Mouse (Mus musculus): Measurements from ENCODE around the gene Sac3d1. TPM values are rescaled to one million over a fixed set of nuclear protein-coding genes. Genes with fewer than 3 reads are reported as not detected.

Sac3d1 gene
- polyA plus RNA-seq, 1 experiment: 13.5 TPM

DNA sequence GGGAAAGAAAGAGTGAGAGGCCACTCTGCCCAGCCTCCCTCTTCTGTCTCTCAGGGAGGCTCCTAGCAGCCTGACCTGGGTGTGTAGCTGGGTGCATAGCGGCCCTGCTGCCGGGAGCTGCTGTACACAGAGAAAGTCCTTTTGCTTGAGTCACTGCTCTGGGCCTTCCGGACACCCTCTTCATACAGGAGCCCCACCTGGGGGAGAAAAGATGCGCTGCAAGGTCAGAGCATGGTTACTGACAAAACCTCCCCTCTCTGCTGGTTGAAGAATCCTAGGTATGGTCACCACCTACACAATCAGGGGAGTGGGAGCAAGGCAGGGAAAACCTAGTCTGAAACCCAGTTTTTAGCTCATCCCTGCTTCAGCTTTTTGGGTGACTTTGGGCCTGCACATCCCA, 49.5 kb downstream of the Sac3d1 start:
- H3K36me3 ChIP-seq (ENCODE audit: control insufficient read depth, insufficient read depth, low read length, poor library complexity, severe bottlenecking): no peaks in the 10 kb centered on the region
- H3K4me3 ChIP-seq (ENCODE audit: low read depth, low read length): no peak overlapping the region
- TF ChIP-seq EP300 (IDR thresholded peaks at IDR 0.05; ENCODE audit: insufficient read depth, low read depth, low read length) (no peak), CTCF (IDR thresholded peaks at IDR 0.05; ENCODE audit: low read depth, low read length) (no peak), POLR2A (IDR thresholded peaks at IDR 0.05; ENCODE audit: insufficient read depth, low read length) (no peak)

DNA sequence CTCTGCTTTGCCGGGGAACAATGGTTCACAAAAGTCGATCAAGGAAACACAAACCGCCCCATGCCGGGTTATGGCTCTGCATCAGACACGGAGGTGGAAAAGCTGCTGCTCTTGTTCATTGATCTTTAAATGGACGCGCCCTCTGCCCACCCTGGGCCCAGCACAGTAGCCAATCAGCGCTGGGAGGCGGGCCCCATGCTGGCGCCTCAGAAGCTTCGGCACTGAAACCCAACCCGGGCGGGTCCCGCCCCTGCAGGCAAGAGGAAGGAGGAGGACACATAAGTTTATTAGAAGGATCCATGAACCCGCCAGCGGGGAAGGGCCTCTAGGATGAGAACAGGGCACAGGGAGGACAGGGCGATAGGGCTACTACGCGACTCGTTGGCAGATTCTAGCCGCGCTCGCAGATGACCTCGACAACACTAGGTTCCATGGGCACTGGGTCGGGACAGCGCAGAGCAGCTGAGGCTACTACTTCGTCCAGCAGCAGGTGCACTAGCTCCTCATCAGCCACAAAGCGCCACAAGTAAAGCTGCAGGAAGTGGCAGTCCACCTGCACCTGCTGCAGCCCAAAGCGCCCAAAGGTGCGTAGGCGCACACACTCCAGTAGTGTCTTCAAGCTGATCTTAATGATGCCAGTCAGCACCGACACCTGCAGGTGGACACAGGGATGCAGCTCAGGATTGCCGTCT, 50.6 kb downstream of the Sac3d1 start, which contains the start of gene Tm7sf2:
Gene Tm7sf2, minus strand, starts transcription at position 650 of the 692 bp plus-strand sequence.
- Histone ChIP-seq H3K27ac (ENCODE audit: insufficient read depth, low read length) (peak within 1 kb of the TSS; percentile 30; the same call in 1 of the 2 replicates), H3K4me3 (ENCODE audit: low read depth, low read length) (peak within 1 kb of the TSS; percentile 82), H3K4me1 (ENCODE audit: control insufficient read depth, insufficient read depth, low read length) (peaks cover 2% of the 10 kb centered on the region), H3K36me3 (ENCODE audit: control insufficient read depth, insufficient read depth, low read length, poor library complexity, severe bottlenecking) (no peaks in the 10 kb centered on the region), H3K9ac (ENCODE audit: low read depth, poor library complexity, severe bottlenecking) (peak within 1 kb of the TSS; percentile 74), H3K9me3 (replicated peaks; ENCODE audit: control insufficient read depth, insufficient read depth, low read length, poor library complexity, severe bottlenecking) (no peaks in the 10 kb centered on the region), H3K27me3 (ENCODE audit: control insufficient read depth, insufficient read depth, low read length, poor library complexity, severe bottlenecking) (no peaks in the 10 kb centered on the region)
- TF ChIP-seq CTCF (IDR thresholded peaks at IDR 0.05; ENCODE audit: low read depth, low read length) (no peak), POLR2A (IDR thresholded peaks at IDR 0.05; ENCODE audit: insufficient read depth, low read length) (peak; percentile 54), EP300 (IDR thresholded peaks at IDR 0.05; ENCODE audit: insufficient read depth, low read depth, low read length) (no peak)

More for the DNA sequence above, 49.5 kb downstream of the Sac3d1 start:
- Histone ChIP-seq H3K27ac (ENCODE audit: insufficient read depth, low read length) (no peak overlapping the region), H3K4me1 (ENCODE audit: control insufficient read depth, insufficient read depth, low read length) (peaks cover 2% of the 10 kb centered on the region), H3K9me3 (replicated peaks; ENCODE audit: control insufficient read depth, insufficient read depth, low read length, poor library complexity, severe bottlenecking) (no peaks in the 10 kb centered on the region), H3K9ac (ENCODE audit: low read depth, poor library complexity, severe bottlenecking) (no peak overlapping the region), H3K27me3 (ENCODE audit: control insufficient read depth, insufficient read depth, low read length, poor library complexity, severe bottlenecking) (no peaks in the 10 kb centered on the region)

DNA sequence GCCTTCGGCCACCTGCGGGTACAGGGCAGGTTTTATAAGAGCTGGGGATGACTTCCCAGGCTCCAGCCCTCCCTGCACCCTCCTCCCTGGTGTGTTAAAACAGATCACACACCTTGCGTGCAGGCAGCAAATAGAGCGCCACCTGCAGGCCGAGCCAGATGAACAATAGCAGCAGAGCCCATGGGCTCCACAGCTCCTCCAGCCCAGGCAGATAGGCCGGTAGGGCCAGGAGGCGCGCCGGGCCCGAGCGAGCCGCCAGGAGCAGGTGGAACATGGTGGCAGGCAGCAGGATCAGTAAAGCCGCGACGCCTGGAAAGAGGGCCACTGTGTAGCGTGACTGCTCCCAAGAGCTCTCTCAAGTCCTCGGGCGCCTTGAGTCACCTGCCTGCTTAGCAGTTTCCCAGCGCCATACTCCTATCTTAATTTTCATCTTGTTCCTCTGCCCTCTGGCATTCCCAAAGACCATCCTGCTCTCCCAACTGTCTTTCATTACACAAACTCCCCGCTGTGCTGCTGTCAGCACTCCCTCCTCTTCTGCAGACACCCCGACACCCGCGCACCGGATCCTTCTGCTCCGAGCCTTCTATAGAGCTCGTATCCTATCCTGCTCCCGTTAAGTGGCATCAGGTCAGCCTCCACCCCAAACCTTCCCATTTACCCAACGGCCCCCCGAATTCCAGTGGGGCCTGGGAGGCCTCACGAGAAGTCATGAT, 51.3 kb downstream of the Sac3d1 start:
- H3K9ac ChIP-seq (ENCODE audit: low read depth, poor library complexity, severe bottlenecking): peak overlapping the region; percentile 74
- no peaks in the 10 kb centered on the region for H3K27me3 ChIP-seq (ENCODE audit: control insufficient read depth, insufficient read depth, low read length, poor library complexity, severe bottlenecking)
- H3K4me1 ChIP-seq (ENCODE audit: control insufficient read depth, insufficient read depth, low read length): peaks cover 2% of the 10 kb centered on the region
- H3K36me3 ChIP-seq (ENCODE audit: control insufficient read depth, insufficient read depth, low read length, poor library complexity, severe bottlenecking): no peaks in the 10 kb centered on the region
- peak; percentile 97 for TF ChIP-seq CTCF (IDR thresholded peaks at IDR 0.05; ENCODE audit: low read depth, low read length)
- peak; percentile 41; the same call in 1 of the 2 replicates for TF ChIP-seq EP300 (IDR thresholded peaks at IDR 0.05; ENCODE audit: insufficient read depth, low read depth, low read length)
- TF ChIP-seq POLR2A (IDR thresholded peaks at IDR 0.05; ENCODE audit: insufficient read depth, low read length): no peak
- H3K27ac ChIP-seq (ENCODE audit: insufficient read depth, low read length): peak overlapping the region; percentile 30; the same call in 1 of the 2 replicates
- peak overlapping the region; percentile 82 for H3K4me3 ChIP-seq (ENCODE audit: low read depth, low read length)
- no peaks in the 10 kb centered on the region for H3K9me3 ChIP-seq (replicated peaks; ENCODE audit: control insufficient read depth, insufficient read depth, low read length, poor library complexity, severe bottlenecking)

DNA sequence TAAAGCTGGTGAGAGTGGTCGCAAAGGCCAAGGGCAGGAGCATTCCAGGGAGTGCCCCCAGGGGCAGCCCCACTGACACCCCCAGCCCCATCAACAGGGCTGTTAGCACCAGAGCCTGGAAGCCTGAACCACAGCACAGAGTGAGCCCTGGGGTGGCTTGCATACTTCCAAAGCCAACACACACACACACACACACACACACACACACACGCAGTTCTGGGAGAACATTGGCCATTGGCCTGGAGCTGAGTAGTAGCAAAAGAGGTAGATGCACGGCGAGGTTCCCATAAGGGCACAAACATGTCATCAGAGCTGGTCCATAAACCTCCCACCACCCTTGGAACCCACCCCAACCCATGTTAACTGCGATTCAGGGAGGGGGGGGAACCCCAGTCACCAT, 51.9 kb downstream of the Sac3d1 start:
- Histone ChIP-seq H3K36me3 (ENCODE audit: control insufficient read depth, insufficient read depth, low read length, poor library complexity, severe bottlenecking) (no peaks in the 10 kb centered on the region), H3K9me3 (replicated peaks; ENCODE audit: control insufficient read depth, insufficient read depth, low read length, poor library complexity, severe bottlenecking) (no peaks in the 10 kb centered on the region), H3K9ac (ENCODE audit: low read depth, poor library complexity, severe bottlenecking) (peak overlapping the region; percentile 74), H3K4me3 (ENCODE audit: low read depth, low read length) (peak overlapping the region; percentile 44), H3K27ac (ENCODE audit: insufficient read depth, low read length) (no peak overlapping the region), H3K4me1 (ENCODE audit: control insufficient read depth, insufficient read depth, low read length) (peaks cover 2% of the 10 kb centered on the region), H3K27me3 (ENCODE audit: control insufficient read depth, insufficient read depth, low read length, poor library complexity, severe bottlenecking) (no peaks in the 10 kb centered on the region)
- TF ChIP-seq EP300 (IDR thresholded peaks at IDR 0.05; ENCODE audit: insufficient read depth, low read depth, low read length) (no peak), CTCF (IDR thresholded peaks at IDR 0.05; ENCODE audit: low read depth, low read length) (no peak), POLR2A (IDR thresholded peaks at IDR 0.05; ENCODE audit: insufficient read depth, low read length) (no peak)

Other genes starting within 250 kb of the Sac3d1 start
- 26.3 and 33.1 TPM in 2 replicates for gene Frmd8, start 243.4 kb downstream of the Sac3d1 start, polyA plus RNA-seq (2011; ENCODE audit: insufficient read depth, insufficient read length, low read depth, missing spikeins)
- gene Slc25a45, start 240.8 kb downstream of the Sac3d1 start, polyA plus RNA-seq (2011; ENCODE audit: insufficient read depth, insufficient read length, low read depth, missing spikeins): 0.46 and 0.48 TPM in 2 replicates
- gene Tigd3, start 224.5 kb downstream of the Sac3d1 start, polyA plus RNA-seq (2011; ENCODE audit: insufficient read depth, insufficient read length, low read depth, missing spikeins): 1.9 and 3.6 TPM in 2 replicates
- gene Dpf2, start 205.6 kb downstream of the Sac3d1 start, polyA plus RNA-seq (2011; ENCODE audit: insufficient read depth, insufficient read length, low read depth, missing spikeins): 129 and 137 TPM in 2 replicates
- gene Cdc42ep2, start 193.8 kb downstream of the Sac3d1 start, polyA plus RNA-seq (2011; ENCODE audit: insufficient read depth, insufficient read length, low read depth, missing spikeins): 0.93 and 1.5 TPM in 2 replicates
- 95.9 and 97.3 TPM in 2 replicates for gene Pola2, start 154.4 kb downstream of the Sac3d1 start, polyA plus RNA-seq (2011; ENCODE audit: insufficient read depth, insufficient read length, low read depth, missing spikeins)
- gene Slc22a20, start 132.5 kb downstream of the Sac3d1 start, polyA plus RNA-seq (2011; ENCODE audit: insufficient read depth, insufficient read length, low read depth, missing spikeins): not detected in 2 replicates
- 21.8 and 25.2 TPM in 2 replicates for gene Capn1, start 102.8 kb downstream of the Sac3d1 start, polyA plus RNA-seq (2011; ENCODE audit: insufficient read depth, insufficient read length, low read depth, missing spikeins)
- gene Syvn1, start 72.1 kb downstream of the Sac3d1 start, polyA plus RNA-seq (2011; ENCODE audit: insufficient read depth, insufficient read length, low read depth, missing spikeins): 16.4 and 18.6 TPM in 2 replicates
- 44.9 and 65.1 TPM in 2 replicates for gene Mrpl49, start 60.9 kb downstream of the Sac3d1 start, polyA plus RNA-seq (2011; ENCODE audit: insufficient read depth, insufficient read length, low read depth, missing spikeins)
- gene Fau, start 60.8 kb downstream of the Sac3d1 start, polyA plus RNA-seq (2011; ENCODE audit: insufficient read depth, insufficient read length, low read depth, missing spikeins): 1,239 and 1,271 TPM in 2 replicates
- 6.5 and 8.9 TPM in 2 replicates for gene Znhit2, start 57.5 kb downstream of the Sac3d1 start, polyA plus RNA-seq (2011; ENCODE audit: insufficient read depth, insufficient read length, low read depth, missing spikeins)
- gene Tm7sf2, start 50.3 kb downstream of the Sac3d1 start, polyA plus RNA-seq (2011; ENCODE audit: insufficient read depth, insufficient read length, low read depth, missing spikeins): 19.1 and 25.8 TPM in 2 replicates
- 46.6 and 47.4 TPM in 2 replicates for gene Vps51, start 41.4 kb downstream of the Sac3d1 start, polyA plus RNA-seq (2011; ENCODE audit: insufficient read depth, insufficient read length, low read depth, missing spikeins)
- gene Tmem262, start 38.6 kb downstream of the Sac3d1 start, polyA plus RNA-seq (2011; ENCODE audit: insufficient read depth, insufficient read length, low read depth, missing spikeins): not detected in 2 replicates
- gene Gm28374, start 36.4 kb downstream of the Sac3d1 start, polyA plus RNA-seq (2011; ENCODE audit: insufficient read depth, insufficient read length, low read depth, missing spikeins): not detected in 2 replicates
- gene Zfpl1, start 33.7 kb downstream of the Sac3d1 start, polyA plus RNA-seq (2011; ENCODE audit: insufficient read depth, insufficient read length, low read depth, missing spikeins): 34.2 and 49.7 TPM in 2 replicates
- gene Cdca5, start 33.7 kb downstream of the Sac3d1 start, polyA plus RNA-seq (2011; ENCODE audit: insufficient read depth, insufficient read length, low read depth, missing spikeins): 47.7 and 50.5 TPM in 2 replicates
- gene AC131692.1, start 24.2 kb downstream of the Sac3d1 start, polyA plus RNA-seq (2011; ENCODE audit: insufficient read depth, insufficient read length, low read depth, missing spikeins): 5.9 and 6.3 TPM in 2 replicates
- gene Naaladl1, start 12.9 kb downstream of the Sac3d1 start, polyA plus RNA-seq (2011; ENCODE audit: insufficient read depth, insufficient read length, low read depth, missing spikeins): 2.9 and 3.5 TPM in 2 replicates
- 8.6 and 10.0 TPM in 2 replicates for gene Snx15, start 9.7 kb upstream of the Sac3d1 start, polyA plus RNA-seq (2011; ENCODE audit: insufficient read depth, insufficient read length, low read depth, missing spikeins)
- not detected in 2 replicates for gene Batf2, start 22.3 kb upstream of the Sac3d1 start, polyA plus RNA-seq (2011; ENCODE audit: insufficient read depth, insufficient read length, low read depth, missing spikeins)
- 38.7 and 40.4 TPM in 2 replicates for gene Arl2, start 22.9 kb upstream of the Sac3d1 start, polyA plus RNA-seq (2011; ENCODE audit: insufficient read depth, insufficient read length, low read depth, missing spikeins)
- not detected in 2 replicates for gene Majin, start 65.7 kb upstream of the Sac3d1 start, polyA plus RNA-seq (2011; ENCODE audit: insufficient read depth, insufficient read length, low read depth, missing spikeins)
- gene Gpha2, start 107.7 kb upstream of the Sac3d1 start, polyA plus RNA-seq (2011; ENCODE audit: insufficient read depth, insufficient read length, low read depth, missing spikeins): 1.0 TPM in 1 of 2 replicates, not detected in the other
- 12.2 and 17.1 TPM in 2 replicates for gene Ppp2r5b, start 117.2 kb upstream of the Sac3d1 start, polyA plus RNA-seq (2011; ENCODE audit: insufficient read depth, insufficient read length, low read depth, missing spikeins)
- 10.9 and 11.1 TPM in 2 replicates for gene Atg2a, start 123.0 kb upstream of the Sac3d1 start, polyA plus RNA-seq (2011; ENCODE audit: insufficient read depth, insufficient read length, low read depth, missing spikeins)
- 81.0 and 81.6 TPM in 2 replicates for gene Ehd1, start 158.1 kb upstream of the Sac3d1 start, polyA plus RNA-seq (2011; ENCODE audit: insufficient read depth, insufficient read length, low read depth, missing spikeins)
- 57.7 and 60.5 TPM in 2 replicates for gene Cdc42bpg, start 187.8 kb upstream of the Sac3d1 start, polyA plus RNA-seq (2011; ENCODE audit: insufficient read depth, insufficient read length, low read depth, missing spikeins)
- gene Men1, start 216.3 kb upstream of the Sac3d1 start, polyA plus RNA-seq (2011; ENCODE audit: insufficient read depth, insufficient read length, low read depth, missing spikeins): 34.8 and 40.5 TPM in 2 replicates
- gene Map4k2, start 222.5 kb upstream of the Sac3d1 start, polyA plus RNA-seq (2011; ENCODE audit: insufficient read depth, insufficient read length, low read depth, missing spikeins): 10.7 and 16.9 TPM in 2 replicates
- gene Sf1, start 245.0 kb upstream of the Sac3d1 start, polyA plus RNA-seq (2011; ENCODE audit: insufficient read depth, insufficient read length, low read depth, missing spikeins): 333 and 355 TPM in 2 replicates